Mouse (Mus musculus): Measurements from ENCODE around the gene Dand5. TPM values are rescaled to one million over a fixed set of nuclear protein-coding genes. Genes with fewer than 3 reads are reported as not detected.

The Dand5 gene
- total RNA-seq, 2 experiments from 2014 or later = 4.9 to 5.5 TPM

DNA sequence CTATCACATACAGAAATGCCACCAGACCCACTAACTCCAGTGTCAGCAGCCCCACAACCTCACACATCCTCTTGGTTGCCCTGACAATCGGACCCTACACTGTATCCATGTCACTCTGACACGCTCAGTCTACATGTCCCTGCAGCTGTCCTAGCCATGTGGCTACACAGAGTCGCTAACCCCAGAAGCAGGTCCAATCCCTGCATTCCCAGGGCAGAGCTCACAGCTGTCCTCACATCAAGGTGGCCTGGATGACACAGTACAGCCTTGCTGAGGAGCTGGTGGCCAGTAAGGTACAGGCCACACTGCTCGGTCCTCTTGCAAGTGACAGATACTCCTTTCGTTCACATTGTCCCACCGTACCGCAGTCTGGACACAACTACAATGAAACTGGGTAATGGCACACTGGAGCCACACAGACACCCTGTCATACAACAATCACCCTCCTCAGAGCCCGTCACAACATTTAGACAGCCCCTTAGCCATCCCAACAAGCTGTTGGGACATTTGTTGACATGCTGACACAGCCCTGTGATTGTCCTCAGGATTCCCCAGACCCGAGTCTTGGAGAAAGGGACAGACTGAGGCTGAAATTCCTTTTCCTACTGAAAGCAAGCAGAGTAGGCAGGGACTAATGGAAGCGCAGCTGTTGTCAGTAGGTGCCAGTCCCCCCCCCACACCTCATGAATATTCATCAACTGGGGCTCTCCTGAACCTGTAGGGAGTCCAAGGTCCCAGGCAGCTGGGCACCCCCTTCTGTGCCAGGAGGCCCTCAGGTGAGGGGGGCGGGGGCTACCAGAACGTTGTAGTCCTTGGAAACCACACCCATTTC is 13.3 kb downstream of the Dand5 start:
- intact Hi-C loops (cut with DNase I) = no loop called here
- no peak for DNase-seq

DNA sequence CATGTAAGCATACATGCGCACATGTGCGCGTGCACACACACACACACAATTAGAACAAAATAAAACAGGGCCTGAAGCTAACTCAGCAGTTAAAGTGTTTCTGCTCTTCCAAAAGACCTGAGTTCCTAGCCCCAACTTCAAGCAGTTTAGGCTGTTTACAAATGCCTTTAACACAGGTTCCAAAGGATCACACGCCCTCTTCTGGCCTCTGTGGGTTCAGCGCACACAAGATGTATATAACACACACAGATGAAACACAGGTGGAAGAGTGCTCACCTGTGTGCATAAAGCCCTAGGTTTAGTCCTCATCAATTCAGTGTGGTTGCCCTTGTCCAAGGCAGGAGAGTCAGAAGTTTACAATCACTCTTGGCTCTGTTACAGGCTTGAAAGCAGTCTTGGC is 16.6 kb downstream of the Dand5 start:
- intact Hi-C loops (cut with DNase I) = no loop called here

DNA sequence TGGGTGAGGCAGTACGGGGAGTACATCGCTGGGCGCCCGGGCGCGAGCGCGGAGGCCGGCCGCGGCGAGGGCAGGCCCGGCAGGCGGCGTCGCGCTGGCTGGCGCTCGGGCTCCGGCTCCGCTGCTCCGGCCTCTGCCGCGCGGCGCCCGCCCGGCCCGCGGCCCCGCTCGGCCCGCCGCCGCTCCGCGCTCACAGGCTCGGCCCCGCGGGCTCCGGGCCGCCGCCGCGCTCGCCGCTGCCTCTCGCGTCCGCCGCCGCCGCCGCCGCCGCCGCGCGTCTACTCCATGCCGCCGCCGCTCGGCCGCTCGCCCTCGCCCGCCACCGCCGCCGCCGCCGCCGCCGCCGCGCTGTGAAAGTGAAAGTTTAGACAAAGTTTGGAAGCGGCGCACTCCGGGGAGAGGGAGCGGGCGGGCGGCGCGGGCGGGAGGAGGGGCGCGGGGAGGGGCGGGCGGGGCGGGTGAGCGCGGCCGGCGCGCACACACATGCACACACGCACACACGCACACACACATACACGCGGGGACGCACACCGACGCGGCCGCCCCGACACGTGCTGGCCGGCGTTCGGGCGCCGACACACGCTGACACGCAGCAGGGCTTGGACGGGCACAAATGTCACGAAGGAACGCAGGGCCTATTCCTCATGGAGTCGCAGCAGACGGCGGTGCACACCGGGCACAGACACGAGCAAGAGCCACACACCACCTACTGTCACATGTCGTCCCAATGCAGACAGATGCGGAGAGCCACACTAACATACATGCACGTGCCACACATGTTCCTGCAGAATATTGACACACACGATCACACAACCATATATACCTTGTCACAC is 22.4 kb downstream of the Dand5 start, which contains the start of gene Nfix:
Nfix (minus strand) TSS at position 346 of the 833 bp plus-strand sequence.
- peak; percentile 70 for DNase-seq
- intact Hi-C loops (cut with DNase I) = no loop called here

More for the DNA sequence above, 16.6 kb downstream of the Dand5 start:
- DNase-seq = no peak

DNA sequence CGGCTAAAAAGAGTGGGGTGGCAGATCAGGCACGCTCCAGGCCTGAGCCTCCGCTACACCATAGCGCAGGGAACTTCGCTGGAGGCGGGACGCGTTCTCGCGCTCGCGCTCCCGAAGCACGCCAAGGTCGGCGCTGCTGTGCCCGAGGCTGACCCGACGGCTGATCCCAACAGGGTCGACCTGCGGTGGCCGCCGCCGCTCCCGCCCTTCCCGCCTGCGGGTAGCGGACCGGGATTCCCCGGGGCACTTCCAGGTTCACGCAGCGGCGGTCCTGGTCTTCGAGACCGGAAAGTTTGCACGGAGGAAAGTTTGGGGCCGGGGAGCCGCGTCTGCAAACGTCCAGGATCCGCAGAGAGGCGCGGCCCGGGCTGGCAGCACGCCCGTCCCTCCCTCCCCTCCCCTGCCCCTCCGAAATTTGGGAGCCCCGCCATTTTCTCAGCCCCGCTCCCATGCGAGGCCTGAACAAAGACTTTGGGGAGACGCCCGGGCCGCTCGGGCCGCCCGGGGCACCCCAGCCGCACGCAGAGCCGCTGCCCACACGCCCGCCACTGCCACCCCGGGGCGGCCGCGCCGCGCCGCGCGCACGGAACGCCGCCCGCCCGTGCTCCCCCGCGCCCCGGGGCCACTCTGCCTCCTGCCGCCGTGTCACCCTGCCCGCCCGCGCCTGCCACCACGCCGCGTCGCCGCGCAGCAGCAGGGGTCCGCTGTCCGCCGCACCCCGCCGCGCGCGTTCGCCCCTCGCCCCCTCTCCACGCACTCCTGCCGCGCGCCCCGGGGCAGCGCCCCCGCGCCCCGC is 23.3 kb downstream of the Dand5 start:
- intact Hi-C loops (cut with DNase I) = no loop called here
- peak; percentile 85 for DNase-seq

DNA sequence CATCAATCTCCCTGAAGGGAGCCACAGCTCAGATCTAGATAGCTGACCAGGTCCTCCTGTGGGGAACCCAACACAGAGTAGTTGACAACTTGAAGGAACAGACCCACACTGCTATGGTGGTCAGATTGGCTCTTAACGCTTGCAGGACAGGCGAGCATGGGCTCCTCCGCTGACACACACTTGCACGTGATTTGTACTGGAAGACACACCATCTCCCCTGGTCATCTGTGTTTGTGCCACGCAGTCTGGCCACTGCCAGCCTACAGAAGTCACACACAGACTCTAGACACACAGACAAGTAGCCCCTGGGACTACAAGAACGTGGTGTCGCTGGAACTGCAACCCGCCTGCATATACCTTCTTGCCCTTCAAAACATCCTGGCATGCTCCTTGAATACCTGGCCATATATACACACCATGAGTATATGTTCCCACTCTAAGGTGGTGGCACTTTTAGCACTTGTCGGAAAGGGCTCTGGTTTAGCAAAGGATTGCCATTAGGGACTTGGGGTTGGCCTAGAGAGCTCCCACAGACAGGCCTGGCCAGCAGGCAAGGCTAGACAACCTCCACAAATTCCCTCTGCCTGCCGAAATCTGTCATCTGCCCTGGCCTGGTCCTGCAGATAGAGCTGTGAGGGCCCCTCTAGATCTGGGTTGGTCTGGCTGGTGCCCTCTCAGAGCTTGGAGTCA is 24.0 kb downstream of the Dand5 start:
- intact Hi-C loops (cut with DNase I) = no loop called here
- DNase-seq = no peak

DNA sequence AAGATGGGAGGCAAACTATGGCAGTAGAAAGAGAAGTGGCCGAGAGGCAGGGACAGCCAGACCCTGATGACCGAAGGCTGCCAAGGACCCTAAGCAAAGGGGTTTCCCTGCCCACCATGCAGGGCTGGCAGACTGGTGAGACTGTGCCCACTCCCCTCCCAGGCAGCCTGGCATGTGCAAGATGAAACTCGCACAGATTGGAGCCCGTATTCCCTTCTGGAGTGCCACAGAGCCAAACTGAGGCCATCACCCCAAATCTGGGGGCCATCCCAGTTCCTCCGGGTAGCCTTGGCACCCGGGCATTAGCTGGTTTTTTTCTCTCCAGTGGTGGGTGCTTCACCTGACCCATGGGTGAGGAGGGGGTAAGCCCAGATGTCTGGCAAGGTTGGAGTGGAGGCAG is 24.7 kb downstream of the Dand5 start:
- peak; percentile 84 for DNase-seq
- intact Hi-C loops (cut with DNase I) = no loop called here

DNA sequence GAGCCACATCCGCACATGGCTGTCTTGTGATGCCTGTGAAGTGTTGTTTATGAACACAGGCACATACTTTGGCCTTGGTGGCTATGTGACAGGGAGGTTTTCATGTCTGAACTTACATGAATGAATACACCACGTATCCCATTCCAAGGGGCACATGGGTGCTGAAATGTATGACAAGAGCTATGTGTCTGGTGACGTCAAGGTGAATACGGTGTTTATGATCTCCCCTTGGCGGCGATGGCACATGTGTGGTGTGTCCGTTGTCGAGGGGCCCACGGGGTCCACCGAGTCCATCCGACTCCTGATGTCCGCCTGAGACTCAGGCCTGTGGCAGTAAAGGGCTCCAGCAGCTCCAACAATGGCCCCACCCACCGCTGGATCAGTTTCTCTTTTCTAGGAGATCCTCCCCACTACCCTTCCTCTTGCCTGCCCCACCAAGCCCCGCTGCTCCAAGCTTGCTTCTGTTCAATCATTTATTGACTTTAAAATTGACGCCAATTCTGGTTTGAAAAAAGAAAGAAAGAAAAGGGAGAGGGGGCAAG is 25.3 kb downstream of the Dand5 start:
- intact Hi-C loops (cut with DNase I) = no loop called here
- no peak for DNase-seq

DNA sequence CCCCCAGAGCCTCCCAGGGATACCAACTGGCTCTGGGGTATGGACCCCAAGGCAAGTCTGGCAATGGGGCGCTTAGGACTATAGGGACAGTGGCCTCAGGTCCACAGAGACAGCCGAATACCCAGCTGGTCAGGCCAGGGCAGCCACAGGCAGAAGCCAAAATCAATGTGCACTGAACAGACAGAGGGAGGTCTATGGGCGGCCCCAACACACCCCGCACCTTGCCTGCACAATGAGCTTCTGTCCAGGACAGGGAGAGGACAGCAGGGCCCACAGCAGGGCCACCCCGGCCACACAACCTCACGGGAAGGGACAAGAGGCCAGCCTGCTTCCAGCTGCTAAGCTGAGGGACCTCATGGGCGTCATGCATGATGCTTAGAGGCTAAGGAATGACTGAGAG is 28.1 kb downstream of the Dand5 start:
- intact Hi-C loops (cut with DNase I) = no loop called here
- peak; percentile 81 for DNase-seq

DNA sequence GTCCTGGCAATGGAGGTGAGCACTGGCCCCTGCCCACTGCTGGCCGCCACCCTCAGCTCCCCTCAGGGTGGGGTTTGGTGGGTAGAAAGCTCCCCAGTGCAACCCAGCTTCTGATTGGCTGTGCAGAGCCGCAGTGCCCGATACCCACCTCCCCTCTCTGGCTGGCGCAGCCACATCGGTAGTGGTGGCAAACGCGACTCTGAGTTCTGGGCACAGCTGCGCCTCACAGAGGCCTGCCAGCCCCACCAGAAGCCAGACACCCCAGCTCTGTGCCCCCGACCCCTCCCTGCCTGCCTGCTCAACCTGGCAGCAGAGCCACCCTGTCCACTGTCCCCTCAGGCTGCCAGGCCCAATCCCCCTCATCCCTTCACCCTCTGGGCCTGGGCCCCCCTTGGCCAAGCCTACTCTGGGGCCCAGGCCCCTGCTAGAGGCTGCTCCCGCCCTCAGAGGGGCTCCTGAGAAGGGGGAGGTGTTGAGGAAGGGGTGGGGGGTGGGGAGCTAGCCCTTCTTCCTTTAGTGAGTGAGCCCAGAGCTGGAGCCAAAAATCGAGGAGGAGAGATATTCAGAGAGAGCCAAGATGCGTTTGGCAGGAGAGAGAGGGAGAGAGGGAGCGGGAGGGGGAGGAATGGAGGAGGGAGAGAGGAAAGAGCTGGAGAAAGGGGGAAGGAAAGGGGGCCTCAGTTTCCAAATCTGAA is 28.7 kb downstream of the Dand5 start:
- intact Hi-C loops (cut with DNase I) = no loop called here
- peak; percentile 95 for DNase-seq

DNA sequence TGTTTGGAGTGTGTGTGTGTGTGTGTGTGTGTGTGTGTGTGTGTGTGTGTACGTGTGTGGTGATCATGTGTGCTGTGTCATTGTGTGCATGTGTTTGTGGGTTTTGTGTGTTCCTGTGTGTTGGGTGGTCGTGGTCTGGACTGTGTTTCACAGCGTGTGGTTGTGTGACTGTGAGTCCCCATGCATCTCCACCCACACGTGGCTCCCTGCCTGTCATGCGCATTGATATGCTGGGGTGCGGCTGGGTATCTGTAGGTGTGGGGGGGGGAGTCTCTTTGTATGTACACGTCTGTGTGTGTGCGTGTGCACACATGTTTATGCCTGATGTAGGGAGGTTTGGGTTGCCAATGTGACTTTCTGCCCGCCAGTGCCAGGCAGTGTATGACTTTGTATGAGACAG is 29.5 kb downstream of the Dand5 start:
- DNase-seq = no peak
- intact Hi-C loops (cut with DNase I) = no loop called here

DNA sequence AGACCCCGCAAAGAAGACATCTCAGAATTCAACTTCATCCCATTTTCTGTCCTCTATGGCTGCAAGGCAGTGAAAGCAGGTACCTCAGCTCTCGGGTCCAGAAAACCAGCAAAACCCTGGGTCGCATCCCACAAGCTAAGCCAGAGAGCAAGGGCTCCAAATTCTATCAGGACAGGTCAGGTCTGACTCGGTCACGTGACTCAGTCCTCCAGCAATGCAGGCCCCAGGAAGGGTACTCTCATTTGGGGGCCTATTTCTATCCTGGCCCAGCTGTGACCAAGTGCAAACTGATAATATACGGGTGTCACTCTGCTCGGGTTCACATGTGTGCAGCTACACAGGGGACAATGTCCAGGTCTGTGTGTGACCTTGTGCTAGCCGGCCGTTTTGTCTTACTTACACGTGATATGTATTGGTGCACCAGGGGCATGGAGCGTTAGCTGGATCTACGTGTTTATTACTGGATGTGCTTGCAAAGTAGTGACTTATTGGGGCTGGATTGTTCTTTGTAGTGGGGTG is 30.1 kb downstream of the Dand5 start:
- intact Hi-C loops (cut with DNase I) = no loop called here
- DNase-seq = no peak

DNA sequence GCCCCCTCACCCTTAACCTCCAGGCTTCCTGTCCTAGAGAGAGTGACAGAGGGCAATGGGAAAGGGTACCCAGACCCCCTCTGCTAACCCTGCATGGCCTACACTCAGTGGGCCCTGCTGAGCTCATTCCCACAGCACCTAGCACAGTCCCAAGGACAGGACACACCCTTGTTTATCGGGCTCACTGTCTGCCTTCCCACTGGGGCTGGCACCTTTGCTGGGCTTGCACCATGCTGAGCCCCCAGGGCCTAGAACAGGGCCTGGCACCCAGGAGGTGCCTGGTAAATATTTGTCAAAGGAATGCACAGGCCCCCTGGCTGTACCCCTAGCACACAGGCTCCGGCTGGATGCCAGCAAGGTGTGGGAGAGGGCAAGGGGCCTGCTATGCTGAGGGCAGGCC is 32.1 kb downstream of the Dand5 start:
- DNase-seq = no peak
- intact Hi-C loops (cut with DNase I) = no loop called here

DNA sequence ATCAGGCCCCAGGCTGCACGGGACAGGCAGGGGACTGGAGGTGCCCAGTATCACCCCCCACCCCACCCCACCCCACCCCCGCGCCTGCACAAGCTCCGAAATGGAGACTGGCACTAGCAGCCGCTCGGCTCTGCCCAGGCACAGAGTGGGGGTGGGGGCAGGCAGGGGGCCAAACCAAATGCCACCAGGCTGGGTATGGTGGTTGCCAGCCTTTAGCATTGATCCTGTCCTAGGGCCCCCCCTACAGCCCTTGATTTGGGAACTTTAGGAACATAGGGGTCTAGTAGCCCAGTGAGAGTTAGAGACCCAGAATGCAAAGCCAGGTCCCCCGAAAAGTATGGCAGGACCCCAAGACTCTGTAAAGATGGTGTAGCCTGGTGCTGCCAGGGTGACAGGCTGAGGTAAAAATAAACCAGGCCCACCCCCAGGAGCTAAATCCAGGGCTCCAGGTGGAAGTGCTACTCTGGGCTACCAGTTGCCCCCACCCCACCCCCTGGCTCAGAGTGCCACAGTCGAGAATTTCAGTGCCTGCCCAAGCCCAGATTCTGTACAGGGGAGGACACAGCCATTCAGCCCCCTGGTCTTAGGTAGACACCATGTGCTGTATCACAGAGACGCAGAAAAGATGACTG is 32.7 kb downstream of the Dand5 start:
- intact Hi-C loops (cut with DNase I) = no loop called here
- DNase-seq = peak; percentile 92

DNA sequence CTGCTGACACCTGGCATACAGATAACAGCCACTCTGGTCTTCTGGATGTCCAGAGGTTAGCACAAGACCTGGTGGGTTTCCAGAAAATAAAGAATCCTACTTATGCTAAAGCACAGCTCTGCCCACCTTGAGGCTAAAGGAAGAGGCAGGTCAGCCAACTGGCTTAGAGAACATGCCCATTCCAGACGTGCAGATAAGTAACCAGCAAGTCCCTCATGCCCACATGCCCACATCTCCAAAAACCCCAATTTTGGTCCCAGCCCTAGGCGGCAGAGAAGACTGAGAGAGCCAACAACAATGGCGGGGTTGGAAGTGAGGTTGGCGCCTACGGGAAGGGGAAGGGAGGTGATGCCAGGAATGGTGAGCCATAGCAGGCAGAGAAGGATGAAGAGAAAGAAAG is 33.3 kb downstream of the Dand5 start:
- no peak for DNase-seq
- intact Hi-C loops (cut with DNase I) = no loop called here

DNA sequence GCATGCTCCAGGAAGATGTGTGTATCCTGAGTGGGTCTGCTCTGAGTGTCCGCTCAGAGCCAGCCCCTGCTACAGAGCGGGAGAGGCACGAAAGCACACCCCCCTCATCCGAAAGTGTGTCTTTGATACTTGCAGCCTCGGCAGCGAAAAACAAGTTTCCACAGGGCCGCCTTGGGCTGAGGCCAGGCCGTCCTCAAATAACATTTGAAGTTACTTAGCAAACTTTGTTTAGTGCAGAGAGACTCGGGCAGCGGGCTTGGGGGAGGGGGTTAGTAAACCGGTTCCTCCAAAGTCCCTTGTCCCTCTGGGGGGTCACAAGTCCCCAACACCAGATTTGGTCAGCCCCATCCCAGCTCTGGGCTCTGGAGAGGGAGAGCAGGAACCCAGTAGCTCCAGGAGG is 33.7 kb downstream of the Dand5 start:
- intact Hi-C loops (cut with DNase I) = no loop called here
- DNase-seq = no peak

DNA sequence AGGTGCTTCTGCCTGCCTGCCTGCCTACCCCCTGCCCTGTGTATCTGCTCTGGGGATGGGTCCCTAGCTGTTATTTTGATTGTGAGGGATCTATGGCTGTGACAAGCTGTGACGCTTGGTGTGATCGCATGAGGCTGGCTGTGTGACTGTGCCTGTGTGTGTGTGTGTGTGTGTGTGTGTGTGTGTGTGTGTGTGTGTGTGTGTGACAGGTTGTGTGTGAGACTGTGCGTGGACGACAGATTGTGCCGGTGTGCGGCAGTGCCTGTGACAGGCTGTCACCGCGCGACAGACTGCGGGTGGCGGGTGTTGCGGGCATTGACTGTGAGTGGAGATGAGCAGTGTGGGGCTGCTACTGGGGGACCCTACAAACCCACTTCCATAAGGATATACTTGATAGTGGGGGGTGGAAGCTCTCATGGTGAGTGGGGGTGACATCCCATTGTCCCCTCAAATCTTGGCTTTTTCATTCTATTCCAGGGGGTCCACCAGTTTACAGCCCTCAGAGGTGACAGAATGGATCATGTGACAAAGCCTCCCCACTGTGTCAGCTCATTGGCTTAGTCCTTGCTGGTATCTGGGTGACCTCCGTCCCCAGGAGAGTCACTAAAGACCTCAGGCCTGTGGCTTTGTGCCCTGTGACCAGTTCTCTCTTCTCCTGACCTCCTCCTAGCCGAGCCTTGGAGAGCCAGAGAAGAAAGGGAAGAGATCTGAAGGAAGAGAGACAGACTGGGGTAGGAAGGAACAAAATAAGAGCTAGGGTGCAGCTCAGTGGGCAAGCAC is 34.9 kb downstream of the Dand5 start:
- intact Hi-C loops (cut with DNase I) = no loop called here
- DNase-seq = no peak

DNA sequence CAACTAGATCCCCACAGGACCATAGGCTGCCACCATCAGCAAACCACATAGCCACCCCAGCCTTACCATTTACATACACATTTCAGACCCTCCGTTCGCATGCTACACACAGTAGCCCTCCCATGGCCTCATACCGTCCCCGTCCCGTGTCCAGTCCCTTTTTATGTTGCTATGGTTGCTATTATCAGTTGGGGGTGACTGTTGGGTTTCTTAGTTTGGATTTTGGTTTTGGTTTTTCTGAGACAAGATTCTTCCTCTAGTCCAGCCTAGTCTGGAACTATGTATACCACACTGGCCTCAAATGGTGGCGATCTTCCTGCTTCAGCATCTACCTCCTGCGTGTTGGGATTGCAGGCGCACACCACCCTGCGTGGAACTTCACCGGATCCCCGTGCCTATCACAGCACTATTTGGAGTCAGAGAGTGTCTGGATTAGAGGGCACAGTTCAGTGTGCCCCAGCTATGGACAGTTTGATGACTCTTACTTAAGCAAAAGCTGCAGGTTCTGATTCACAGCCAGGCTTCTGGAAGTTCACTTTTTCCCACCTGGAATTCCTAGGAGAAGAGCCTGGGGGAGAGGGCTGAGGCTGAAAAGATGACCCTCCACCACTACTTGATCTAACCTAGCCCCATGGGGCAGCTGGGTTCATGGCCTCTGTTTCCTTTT is 35.7 kb downstream of the Dand5 start:
- DNase-seq = no peak
- intact Hi-C loops (cut with DNase I) = no loop called here
